Mouse (Mus musculus) fibroblast of lung, adult 2 months (primary cell): ENCODE measurements around the gene Pde8a.

Source experiments
- DNase-seq: peaks from one replicate; pipeline ENCODE4 v3.0.0-alpha.2; 2011; ENCODE audit warnings: low read depth

Gene Pde8a

DNA sequence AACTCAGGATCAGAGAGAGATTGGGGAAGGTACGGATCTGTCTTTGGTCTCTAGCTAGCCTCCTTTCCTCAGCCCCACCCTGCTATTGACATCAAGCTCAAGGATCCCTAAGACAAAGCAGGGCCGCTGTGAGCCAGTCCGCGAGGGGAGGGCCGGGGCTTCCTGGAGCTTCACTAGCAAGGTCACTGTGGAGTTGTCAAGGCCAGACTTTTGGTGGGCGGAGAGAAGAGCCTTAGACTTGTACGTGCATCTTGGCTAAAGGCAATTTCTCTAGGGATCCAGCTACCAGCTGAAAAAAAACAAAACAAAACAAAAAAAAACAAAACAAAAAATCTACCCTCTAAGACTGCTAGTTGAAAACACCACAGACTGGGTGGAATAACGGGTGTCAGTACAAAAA is 1.6 kb upstream of the Pde8a start:
- DNase-seq, result no peak

DNA sequence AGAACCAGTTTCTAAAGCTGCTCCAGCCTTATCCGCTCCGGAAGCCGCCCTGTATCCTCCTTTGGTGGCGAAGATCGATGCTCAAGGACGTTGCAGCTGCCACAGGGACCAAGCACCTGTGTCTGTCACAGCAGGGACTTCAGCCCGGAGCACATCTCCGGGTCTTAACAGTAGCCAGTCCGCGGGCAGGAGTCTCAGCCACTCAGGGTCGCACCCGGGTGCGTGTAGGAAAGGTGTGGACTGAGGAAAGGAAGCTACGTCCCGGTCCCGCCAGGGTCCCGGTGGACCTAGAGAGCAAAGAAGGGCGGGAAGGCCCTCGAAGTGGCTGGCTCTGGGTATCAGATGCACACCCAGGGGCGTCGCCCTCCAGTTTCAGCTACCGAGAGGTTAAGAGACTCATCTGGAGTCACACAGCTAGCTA is 1.1 kb upstream of the Pde8a start:
- DNase-seq, result no peak

DNA sequence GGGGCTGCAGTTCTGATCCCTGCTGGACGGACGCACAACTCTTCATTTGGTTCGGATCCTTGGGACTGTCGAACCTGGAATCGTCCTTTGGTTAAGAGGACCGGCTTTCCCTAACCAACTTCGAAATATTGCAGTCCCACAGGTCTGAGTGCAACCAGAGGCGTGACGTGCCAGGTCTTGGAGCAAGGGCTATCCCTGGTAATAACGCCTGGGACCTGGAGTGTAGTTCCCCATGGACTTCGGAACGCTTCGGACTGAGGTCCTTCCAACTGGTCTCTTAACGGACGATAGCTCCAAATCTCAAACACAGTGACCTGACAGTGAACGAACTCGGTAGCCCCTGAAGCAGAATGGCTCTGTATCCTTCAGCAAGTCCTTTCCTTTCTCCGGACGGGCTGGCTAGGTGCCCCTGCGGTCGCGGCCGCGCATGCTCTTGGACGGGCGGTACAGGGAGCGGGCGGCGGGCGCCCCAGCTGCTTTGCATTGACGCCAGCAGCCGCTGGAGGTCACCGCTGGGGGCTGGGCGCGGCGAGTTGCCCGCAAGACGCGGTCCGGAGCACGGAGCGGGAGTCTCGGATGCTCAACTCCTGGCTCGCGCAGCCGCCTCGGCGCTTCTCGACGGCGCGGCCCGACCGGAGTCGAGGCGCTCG is 574 bp upstream of the Pde8a start:
- DNase-seq, result peak; percentile 73

DNA sequence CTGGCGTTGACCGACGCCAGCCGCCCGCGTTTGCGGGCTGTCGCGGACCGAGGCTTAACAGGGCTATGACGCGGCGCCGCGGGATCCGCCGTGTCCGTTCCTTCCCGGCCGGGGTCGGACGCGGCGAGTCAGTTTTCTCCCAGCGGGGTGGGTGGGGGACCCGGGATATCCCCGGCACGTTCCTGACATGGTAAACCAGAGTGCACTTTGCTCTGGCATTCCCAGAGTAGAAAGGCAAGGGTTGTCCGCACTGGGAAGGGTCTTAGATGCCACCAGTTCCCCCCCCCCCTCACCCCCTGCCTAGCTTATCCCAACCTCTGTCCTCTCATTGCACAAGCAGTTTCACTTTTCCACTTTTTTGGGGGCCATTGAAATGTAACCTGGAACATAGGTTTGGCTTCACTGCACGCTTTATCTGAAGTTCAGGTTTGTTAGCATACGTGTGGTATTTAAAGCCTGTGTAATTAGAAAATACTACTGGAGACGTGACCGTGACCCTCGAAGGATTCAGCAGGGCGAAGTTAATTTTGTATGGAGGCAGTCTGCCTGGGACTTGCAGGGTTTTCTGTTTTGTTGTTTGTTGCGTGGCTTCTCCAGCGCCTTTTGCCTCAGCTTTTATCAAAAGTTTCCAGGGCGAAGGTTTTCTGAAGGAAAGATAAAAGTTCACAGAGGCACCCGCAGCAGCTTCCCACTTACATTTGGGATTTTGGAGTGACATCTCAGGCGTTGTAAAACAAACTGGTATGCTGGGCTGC is 934 bp downstream of the Pde8a start:
- no peak for DNase-seq

DNA sequence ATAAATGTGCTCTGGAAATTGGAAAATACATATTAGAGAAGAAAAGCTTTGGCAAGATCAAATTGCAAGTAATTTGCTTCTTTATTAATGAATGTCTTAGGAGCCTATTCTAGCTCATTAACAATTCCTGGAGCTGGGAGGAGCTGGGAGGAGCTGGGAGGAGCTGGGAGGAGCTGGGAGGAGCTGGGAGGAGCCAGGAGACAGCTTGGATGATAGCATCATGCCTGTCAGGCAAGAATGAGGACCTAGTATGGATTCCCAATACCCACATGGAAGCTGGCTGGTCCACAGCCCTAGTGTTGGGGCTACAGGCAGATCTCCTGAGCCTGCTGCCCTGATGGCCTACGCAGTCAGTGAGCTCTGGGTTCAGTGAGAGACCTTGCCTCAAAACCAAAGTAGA is 2.6 kb downstream of the Pde8a start:
- DNase-seq, result no peak

DNA sequence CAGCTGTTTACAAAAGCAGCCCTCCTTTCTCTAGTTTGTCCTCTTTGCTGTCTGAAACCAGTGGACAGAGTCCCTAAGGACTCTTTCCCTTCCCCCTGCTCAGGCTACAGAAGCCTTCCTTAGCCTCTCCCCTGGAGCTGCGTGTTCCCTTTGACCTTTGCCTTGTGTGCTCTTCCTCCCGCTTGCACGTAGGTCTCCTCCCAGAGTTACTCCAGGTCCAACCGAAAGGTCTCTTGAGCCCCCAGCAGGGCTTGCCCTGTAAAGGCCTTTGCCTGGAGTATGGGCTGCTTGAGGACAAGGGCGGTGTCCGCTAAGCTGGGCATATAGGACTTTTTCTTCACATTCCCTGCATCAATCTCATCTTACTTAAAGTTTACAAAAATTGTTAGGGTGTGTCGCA is 5.9 kb downstream of the Pde8a start:
- DNase-seq, result no peak

DNA sequence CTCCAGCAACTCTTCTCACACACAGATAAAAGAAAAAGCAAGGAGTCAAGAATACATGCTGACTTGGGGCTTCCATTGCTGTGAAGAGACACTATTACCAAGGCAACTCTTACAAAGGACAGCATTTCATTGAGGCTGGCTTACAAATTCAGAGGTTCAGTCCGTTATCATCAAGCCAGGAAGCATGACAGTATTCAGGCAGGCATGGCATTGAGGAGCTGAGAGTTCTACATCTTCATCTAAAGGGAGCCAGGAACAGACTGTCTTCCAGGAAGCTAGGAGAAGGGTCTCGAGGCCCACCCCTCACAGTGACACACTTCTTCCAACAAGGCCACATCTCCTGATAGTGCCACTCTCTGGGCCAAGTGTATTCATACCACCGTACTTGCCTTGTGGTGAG is 7.0 kb downstream of the Pde8a start:
- DNase-seq, result no peak

DNA sequence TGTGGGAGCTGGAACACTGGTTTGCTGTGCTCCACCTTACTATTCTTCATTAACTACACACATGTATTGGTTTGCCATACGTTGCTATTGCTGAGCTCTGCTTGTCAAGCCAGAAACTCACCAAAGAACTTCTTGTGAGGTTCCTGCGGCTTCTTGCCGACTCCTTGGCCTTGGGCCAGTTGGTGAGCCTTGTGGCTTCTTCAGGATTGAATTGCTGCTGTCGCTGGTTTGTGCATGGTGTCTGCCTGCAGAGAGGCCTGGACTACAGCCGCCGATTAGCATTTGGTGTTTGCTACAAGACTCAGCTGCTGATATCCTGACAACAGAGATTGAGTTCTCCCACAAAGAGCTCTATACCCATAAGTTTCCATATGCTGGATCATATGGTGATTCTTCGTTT is 10.9 kb downstream of the Pde8a start:
- DNase-seq, result no peak

DNA sequence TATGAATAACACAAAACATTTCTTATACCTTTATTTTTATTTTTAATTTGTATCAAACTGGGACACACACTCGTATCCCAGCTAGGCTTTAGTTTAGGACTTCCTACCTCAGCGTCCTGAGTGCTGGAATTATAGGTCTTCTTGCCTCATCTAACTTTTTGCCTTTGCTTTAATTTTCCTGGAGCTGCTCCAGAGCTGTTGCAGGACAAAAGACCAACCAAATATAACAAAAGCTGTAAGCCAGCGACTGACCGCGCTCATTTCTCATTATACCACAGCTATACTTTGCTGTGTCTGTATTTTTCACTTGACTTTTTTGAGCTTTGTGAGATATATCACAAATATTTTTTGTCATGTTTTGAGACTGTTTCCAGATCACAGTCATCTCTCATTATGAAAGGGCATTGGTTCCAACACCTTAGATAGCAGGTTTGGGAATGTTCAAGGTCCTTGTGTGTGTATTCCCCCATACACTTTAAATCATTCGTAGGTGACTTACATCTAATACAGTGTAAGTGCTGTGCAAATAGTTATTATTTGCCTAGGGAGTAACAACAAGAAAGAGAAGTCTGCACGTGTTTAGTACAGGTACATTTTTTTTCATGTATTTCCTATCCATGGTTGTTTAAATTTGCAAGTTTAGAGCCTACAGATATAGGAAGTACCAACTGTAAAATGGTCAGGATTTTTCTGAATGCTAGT is 16.8 kb downstream of the Pde8a start:
- no peak for DNase-seq

DNA sequence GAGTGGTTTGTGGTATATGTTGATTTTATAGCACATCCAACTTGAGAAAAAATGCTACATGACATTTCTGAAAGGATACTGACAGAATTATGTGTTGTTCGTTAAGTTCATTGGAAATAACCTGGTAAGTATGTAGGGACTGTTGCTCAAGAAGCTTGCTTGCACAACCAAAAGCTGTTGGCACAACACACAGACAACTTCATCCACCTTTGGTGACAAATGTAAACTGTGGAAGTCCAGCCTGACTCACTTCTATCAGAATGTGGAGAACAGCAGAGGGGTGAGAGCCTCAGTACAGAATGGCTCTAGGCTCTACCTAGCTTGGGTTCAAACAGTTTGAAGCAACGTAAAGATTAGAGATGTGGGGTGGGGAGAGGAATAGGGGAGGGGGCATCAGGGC is 19.3 kb downstream of the Pde8a start:
- no peak for DNase-seq

DNA sequence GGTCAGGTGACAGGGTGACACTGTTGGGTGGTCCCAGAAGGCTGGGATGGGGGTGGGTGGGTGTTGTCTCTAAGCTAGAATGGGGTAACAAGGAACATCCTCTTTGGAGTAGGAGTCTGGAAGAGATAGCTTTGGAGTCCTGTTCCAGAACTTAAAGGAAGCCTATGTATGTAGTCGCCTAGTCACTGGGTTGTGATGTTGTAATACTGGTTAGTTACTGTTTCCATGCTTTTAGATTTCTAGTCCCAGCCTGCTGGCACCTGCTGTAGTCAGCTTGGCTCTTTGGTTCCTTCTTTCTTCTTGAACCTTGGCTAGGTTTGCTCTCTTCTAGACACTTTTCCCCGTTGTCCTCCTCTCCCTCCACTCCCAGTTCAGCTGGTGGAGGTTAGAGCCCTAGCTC is 21.7 kb downstream of the Pde8a start:
- no peak for DNase-seq

DNA sequence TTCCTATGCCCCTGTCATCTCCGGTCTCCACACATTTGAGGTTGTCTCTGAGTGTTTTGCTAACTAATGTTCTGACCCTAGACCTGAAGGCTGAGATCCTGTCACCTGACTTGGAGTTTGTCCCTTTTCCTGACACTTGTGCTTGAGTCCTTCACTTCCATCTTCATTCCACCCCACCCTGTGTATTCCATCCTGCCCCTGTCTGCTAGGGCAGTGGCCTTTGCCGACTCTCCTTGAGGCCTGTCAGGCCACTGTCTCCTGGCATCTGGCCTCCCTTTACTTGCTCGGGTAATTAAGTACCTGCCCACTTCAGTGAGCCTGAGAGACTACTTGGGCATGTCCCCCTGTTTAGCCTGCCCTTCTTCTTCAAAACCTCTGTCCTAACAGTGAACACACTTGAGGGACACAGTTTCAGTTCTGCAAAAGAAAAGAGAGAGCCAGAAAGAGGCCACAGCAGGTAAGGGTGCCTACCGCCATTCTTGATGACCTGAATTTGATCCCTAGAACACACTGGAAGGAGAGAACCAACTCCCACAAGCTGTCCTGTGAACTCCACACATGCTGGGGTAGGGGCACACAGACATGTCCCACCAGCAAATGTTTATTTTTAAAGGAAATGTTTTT is 22.3 kb downstream of the Pde8a start:
- DNase-seq, result no peak

DNA sequence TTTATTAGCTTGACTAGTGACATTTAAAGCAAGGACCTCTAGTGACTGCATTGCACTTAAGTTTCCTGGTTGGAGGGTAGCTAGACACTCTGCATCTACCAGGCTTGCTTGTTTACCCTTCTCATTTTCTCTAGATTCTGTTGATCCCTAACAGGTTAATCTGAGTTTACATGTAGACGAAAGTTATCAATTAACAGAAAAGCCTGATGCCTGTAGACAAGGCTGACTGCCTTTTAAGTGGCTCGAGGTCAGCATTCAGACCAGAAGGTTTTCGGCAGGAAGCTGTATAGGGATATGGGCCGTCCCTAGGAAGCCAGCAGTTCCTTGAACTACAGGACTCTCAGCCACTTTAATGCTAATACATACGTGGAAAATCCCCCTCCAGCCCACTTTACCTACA is 30.0 kb downstream of the Pde8a start:
- DNase-seq, result no peak

DNA sequence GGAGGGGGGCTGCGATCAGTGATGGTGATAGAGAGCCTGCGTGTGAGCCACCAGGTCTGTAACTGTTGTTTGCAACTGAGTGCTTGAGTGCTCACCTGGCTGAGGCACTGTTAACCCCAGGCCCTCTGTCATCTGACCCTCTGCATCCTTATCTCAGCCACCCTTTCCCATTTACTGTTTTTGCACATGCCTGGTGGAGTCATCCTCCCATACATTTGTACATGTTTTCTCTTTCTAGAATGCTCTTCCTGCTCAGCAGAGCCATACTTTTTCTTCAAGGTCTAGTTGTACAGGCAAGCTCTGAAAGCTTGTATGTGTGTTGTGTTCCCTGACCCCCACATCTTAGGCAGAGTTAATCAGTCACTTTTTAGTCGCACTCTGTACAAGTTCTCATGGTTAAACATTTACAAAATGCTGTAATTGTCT is 36.5 kb downstream of the Pde8a start:
- DNase-seq, result no peak

DNA sequence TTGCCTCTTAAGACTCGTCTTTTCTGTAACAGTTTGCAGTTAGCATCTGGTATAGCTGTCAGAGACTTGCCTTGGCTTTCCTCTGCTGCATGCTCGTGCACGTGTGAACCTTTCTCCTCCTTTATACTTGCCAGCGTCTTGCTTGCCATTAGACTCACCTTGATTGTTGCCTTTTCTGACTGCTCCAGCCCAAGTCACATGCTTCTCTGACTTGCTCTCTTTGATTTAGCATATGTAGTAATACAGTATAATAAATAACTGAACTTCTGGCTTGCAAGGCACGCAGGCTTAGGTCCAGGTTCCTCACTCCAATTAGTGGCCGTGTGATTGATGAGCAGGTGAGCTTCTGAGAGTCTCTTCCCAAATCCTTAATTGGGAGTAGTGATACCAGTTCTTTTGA is 37.2 kb downstream of the Pde8a start:
- no peak for DNase-seq

DNA sequence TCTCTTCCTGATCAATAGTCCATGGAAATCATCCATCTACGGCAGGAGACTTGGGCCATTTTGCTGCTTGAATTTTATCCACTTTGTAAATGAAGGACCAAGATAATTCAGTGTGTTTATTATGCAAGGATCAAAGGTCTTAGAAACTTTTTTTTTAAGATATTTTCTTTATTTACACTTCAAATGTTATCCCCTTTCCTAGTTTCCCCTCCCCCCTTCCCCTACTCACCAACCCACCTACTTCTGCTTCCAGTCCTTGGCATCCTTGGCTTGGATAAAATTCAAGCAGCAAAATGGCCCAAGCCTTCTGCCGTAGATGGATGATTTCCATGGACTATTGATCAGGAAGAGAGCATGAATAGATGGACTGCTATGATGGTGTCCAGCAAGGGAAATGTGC is 38.1 kb downstream of the Pde8a start:
- no peak for DNase-seq

DNA sequence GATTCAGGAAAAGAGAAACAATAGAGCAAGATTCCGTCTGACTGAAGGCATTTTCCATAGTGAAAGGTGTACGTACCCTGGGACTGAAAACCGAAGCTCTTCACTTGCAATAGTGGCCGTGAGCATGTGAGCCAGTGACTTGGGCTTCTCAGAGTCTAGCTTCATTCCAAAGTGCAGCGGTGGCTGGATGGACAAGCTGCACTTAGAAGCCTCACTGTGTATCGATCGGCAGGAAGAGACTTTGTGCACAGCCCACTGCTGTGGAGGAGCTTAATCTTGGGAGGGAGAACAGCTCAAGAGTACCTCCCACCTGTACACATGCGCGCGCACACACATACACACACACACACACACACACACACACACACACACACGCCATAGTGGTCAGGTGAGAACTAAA is 39.9 kb downstream of the Pde8a start:
- DNase-seq, result no peak

DNA sequence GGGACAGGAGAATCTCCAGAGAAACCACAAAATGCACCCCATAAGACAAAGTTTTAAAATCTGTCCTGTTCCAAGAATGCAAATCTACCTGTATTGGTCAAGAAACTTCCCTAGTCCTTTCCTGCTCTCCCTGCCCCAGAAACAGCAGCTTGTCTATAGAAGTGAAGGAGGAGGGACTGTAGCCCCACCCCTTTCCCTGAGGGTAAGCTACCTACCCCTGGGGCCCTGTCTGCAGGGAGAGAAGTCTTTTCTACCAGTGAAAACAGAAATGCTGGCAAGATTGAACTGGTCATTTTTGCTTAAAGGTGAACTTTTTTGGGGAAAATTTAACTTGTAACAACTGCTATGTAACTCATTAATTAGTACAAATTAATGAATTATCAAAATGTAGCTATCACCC is 41.2 kb downstream of the Pde8a start:
- DNase-seq, result no peak

DNA sequence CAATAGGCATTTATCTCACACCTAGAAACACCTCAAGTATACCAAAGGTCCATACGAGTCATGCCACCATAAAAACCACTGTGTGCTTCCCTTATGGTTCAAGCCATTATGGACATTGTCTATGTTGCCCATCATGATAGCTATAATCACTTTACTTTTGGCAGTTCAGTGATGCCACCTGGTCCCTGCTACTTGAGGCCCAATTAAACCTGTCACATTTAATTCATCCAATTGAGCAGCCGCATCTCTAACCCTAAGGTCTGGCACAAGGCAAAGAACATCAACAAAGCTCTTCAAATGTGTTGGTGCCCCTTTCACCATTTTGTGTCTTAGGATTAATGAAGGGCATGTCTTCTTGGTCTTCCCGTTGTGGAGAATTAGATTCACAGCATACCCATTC is 42.1 kb downstream of the Pde8a start:
- DNase-seq, result no peak

DNA sequence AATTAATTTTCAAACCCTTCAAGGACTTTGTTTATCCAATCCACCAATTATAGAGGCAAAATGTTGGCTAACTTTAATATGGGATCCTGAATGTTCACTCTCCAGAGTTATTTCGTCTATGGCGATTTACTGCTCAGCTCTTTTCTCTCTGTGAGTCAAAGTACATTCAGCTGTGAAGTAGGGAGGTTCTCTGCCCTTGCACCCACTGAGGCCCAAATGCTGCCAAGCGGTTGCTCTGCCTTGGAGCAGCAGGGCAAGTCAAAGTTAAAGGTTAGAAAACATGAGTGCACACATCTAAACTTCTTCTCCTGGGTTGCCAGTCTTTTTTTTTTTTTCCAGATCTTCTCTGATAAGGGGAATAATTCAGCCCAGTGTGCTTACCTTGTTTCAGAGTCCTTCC is 43.4 kb downstream of the Pde8a start:
- DNase-seq, result no peak

DNA sequence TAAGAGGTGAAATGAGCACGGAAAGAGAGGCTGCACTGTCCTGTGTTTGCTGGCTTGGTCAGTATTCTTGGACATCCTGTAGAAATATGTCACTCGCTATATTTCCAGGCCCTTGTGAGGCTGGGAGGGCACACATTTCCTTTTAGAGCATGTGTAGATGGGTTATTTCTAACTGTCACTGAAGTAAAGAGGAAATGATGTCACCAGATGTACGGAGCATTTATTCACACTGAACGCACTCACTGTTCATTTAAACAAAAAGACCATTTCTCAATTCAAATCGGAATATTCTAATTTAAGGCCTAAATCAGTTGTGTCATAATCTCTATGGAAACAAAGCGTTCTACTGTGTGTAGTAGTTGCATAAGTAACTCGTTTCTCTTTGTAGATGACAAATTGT is 48.2 kb downstream of the Pde8a start:
- DNase-seq, result no peak

DNA sequence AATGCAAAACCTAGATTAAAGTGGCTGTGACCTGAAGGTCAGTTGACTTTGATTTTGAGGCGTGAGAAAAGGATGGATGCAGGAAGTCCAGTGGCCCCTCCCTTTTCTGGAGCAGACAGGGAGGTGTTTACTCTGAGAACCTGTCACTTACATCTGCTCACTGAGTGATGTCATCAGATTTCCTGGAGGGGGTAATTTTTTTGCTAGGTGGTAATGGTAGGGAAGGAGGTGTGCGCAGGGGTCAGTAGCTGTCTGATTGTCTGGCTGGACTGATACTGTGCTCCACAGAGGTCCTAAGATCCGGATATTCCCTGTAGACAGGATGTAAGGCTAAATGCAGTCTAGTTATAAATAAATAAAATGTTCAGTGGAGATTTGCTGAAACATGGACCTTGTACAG is 59.5 kb downstream of the Pde8a start:
- DNase-seq, result no peak

DNA sequence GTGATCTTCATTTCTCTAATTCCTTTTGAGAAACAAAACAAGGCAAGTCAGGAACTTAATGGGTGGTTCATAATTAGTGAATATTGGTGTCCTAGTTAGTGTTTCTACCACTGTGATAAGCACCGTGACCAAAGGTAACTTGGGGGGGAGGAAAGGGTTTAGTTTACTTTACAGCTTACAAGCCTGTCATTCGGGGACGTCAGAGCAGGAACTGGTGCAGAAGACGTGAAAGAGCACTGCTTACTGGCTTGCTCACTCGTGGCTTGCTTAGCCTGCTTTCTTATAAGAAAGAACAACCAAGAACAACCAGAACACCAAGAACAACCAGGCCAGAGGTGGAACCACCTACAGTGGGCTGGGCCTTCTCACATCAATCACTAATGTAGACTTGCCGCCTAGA is 65.6 kb downstream of the Pde8a start:
- DNase-seq, result no peak
